ENCODE assay signal across 1 mouse cellular context in the genomic region with DNA sequence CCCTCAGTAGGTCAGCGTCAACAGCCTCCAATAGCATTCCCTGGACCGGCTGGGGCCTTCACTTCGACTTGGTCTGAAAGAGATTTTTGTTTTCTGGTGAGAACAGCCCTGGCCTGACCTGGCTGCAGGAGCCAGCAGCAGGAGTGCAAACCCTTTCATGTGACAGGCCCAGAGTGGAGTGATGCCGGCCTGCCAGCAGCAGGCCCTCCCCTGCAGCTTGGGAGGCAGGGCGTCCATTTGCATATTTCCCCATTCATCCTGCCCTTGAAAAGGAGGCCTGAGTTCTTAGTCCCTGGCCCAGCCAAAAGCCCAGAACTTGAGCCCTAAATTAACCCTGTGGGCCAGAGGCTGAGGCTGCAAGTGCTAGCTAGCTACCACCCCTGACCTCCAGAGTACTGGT.
TF ChIP-seq lines count a peak whose summit lies in the region.

No protein-coding gene starts in this region.

TF ChIP-seq in CH12.LX, 34 proteins besides CTCF, POLR2A, EP300 and RAD21 (continued from another document):
- no peak for TF ChIP-seq PAX5 (IDR thresholded peaks at IDR 0.05; ENCODE audit: low read length)
- peak; percentile 36; the same call in 1 of the 2 replicates for TF ChIP-seq TCF12 (IDR thresholded peaks at IDR 0.05; ENCODE audit: low read depth, low read length)
- TF ChIP-seq MAX (IDR thresholded peaks at IDR 0.05; ENCODE audit: low read length), result no peak
- 0 out of 2 replicates have a peak, but pooled peaks have one; percentile 46 for TF ChIP-seq UBTF (IDR thresholded peaks at IDR 0.05; ENCODE audit: low read depth, low read length)
- TF ChIP-seq ELF1 (IDR thresholded peaks at IDR 0.05; ENCODE audit: low read depth, low read length), result no peak
- TF ChIP-seq MXI1 (IDR thresholded peaks at IDR 0.05; ENCODE audit: low read depth, low read length), result no peak
- TF ChIP-seq MAFK (IDR thresholded peaks at IDR 0.05; ENCODE audit: insufficient replicate concordance, low read length), result no peak
